Mouse (Mus musculus) bone marrow, adult 2 months (tissue): ENCODE data around the gene Stim1. TPM values are rescaled to one million over a fixed set of nuclear protein-coding genes. Genes with fewer than 3 reads are reported as not detected.
"Not testable (repeated sequence)": the region's sequence is repeated elsewhere in the genome, so short reads cannot be mapped to it uniquely, and the experiment has no call there.

Experiments used
- H3K27ac ChIP-seq: fragments of 200-500 bp; 2 replicates; pipeline ENCODE4 v1.5.1; 2012; ENCODE audit warnings: low read depth, mild to moderate bottlenecking, control low read depth, inconsistent platforms, low read length; ENCODE audit not compliant: control insufficient read depth, poor library complexity, insufficient read depth
- H3K4me1 ChIP-seq: fragments of 200-500 bp; 2 replicates; pipeline ENCODE4 v1.6.1; 2011; ENCODE audit warnings: low read length; ENCODE audit not compliant: control insufficient read depth, insufficient read depth
- H3K4me3 ChIP-seq: fragments of 200-500 bp; replicated peaks from 2 replicates; pipeline ENCODE3; 2011; ENCODE audit warnings: mild to moderate bottlenecking, low read depth, low read length, control low read depth; ENCODE audit not compliant: control insufficient read depth
- CTCF ChIP-seq: fragments of 200-500 bp; IDR thresholded peaks from 2 replicates; pipeline ENCODE4 v1.5.1; 2011; ENCODE audit warnings: low read length, control low read depth; ENCODE audit not compliant: control insufficient read depth, insufficient read depth
- POLR2A ChIP-seq: fragments of 200-500 bp; IDR thresholded peaks from 2 replicates; pipeline ENCODE4 v1.6.1; 2011; ENCODE audit warnings: low read depth, mild to moderate bottlenecking, control low read depth, low read length, borderline replicate concordance; ENCODE audit not compliant: control insufficient read depth
- WGBS: fragments of 180-500 bp; shearing (Covaris S2); methylation state at CpG from one replicate; pipeline ENCODE4 v1.1.7; 2018; 5-methylcytosine and 5-hydroxymethylcytosine counted together
- polyA plus RNA-seq: library from polyadenylated mRNA; stranded (reverse); fragments of >200 nt; gene quantifications from 2 replicates; pipeline ENCODE4 v1.2.4, GENCODE M21; 2011; ENCODE audit warnings: low replicate concordance; ENCODE audit not compliant: missing spikeins, insufficient read depth, insufficient read length

The Stim1 gene
- polyA plus RNA-seq, 1 experiment, result 24.8 TPM

DNA sequence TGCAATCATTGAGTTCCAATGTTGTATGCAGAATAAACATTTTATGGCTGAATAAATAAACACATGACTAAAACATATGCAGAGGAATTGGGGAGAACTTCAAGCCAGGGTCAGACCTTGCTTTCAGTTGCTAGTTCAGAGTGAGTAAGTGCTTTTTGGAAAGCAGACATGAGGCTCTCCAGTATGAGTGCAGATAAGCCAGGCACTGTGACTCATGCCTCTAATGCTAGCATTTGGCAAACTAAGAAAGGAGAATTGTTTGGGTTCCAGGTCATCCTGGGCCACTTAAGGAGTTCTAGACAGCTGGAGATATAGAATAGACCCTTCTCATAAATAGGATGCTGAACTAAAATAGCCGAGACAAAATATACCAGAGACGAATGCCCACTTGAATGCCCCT lies 216.1 kb downstream of the Stim1 start:
- Histone ChIP-seq H3K4me3 (no peak overlapping the region), H3K4me1 (no peaks in the 10 kb centered on the region), H3K27ac (no peak overlapping the region)
- TF ChIP-seq CTCF (no peak), POLR2A (no peak)
- 67% methylated on average over 2 of the region's 2 CpGs for WGBS

DNA sequence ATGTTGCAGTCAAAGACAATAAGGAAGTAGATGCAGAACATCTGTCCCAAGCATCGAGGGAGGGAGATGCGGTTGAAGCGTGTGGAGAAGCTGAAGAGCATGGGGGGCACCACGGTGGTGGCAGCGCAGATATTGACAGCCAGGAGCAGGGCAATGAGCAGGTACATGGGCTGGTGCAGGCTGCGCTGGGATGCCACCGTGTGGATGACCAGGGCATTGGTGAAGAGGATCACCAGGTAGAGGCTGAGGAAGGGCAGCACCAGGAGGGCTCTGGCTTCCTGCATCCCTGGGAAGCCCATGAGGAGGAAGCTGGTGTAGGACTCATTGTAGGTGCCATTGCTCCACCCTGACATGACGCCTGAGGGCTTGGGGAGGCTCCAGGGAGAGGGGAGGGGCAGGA lies 217.2 kb downstream of the Stim1 start:
- H3K4me3 ChIP-seq, H3K4me1 ChIP-seq, H3K27ac ChIP-seq: not testable (repeated sequence)
- 67% methylated on average over 8 of the region's 8 CpGs for WGBS

DNA sequence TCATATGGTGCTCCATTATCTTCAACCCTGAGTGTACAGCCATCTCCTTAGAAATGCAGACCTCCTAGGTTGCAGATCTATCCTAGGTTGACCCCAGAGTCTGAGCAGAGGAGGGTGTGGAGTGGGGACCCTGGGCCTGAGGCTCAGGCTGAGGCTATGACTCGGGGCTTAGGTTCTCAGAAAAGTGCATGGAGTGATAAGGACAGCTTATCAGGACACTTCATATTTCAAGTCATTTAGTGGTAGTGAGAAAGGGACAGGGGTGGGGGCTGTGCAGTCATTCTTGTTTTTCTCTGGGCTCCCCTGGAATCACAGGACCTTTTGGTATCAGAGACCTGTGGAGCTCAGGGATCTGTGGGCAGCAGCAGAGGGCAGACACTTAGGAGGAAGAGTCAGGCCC lies 218.5 kb downstream of the Stim1 start:
- whole genome bisulfite sequencing, result 63% methylated on average over 1 of the region's 1 CpGs
- TF ChIP-seq POLR2A (no peak), CTCF (no peak)
- no peak overlapping the region for H3K4me3 ChIP-seq
- no peak overlapping the region for H3K27ac ChIP-seq
- H3K4me1 ChIP-seq, result no peaks in the 10 kb centered on the region

Other genes starting within 250 kb of the Stim1 start
- 12.9 and 17.6 TPM in 2 replicates for gene Il18bp, start 249.1 kb upstream of the Stim1 start, polyA plus RNA-seq
- gene Rnf121, start 202.3 kb upstream of the Stim1 start, polyA plus RNA-seq, result 10.0 and 12.9 TPM in 2 replicates
- gene Xndc1, start 202.3 kb upstream of the Stim1 start, polyA plus RNA-seq, result 33.8 and 35.5 TPM in 2 replicates
- 1.0 and 3.2 TPM in 2 replicates for gene Xntrpc, start 202.1 kb upstream of the Stim1 start, polyA plus RNA-seq
- gene Trpc2, start 184.7 kb upstream of the Stim1 start, polyA plus RNA-seq, result not detected in 2 replicates
- not detected in 2 replicates for gene Art1, start 166.1 kb upstream of the Stim1 start, polyA plus RNA-seq
- 3.6 TPM in 1 of 2 replicates, not detected in the other for gene Art5, start 158.3 kb upstream of the Stim1 start, polyA plus RNA-seq
- not detected in 2 replicates for gene Chrna10, start 151.0 kb upstream of the Stim1 start, polyA plus RNA-seq
- gene Nup98, start 57.6 kb upstream of the Stim1 start, polyA plus RNA-seq, result 10.4 and 18.9 TPM in 2 replicates
- gene Pgap2, start 57.6 kb upstream of the Stim1 start, polyA plus RNA-seq, result 6.9 and 24.4 TPM in 2 replicates
- gene Rhog, start 11.8 kb upstream of the Stim1 start, polyA plus RNA-seq, result 89.0 and 95.2 TPM in 2 replicates
- gene Rrm1, start 173.9 kb downstream of the Stim1 start, polyA plus RNA-seq, result 151 and 245 TPM in 2 replicates
- gene Olfr543, start 213.9 kb downstream of the Stim1 start, polyA plus RNA-seq, result not detected in 2 replicates
- not detected in 2 replicates for gene Olfr544, start 220.5 kb downstream of the Stim1 start, polyA plus RNA-seq
- not detected in 2 replicates for gene Olfr545, start 231.8 kb downstream of the Stim1 start, polyA plus RNA-seq